Mouse (Mus musculus) CH12.LX (cell line): Measurements from ENCODE around the gene Ccr10. TPM values are rescaled to one million over a fixed set of nuclear protein-coding genes. Genes with fewer than 3 reads are reported as not detected.
A peak's percentile ranks its signal among the peaks of the same experiment; 100 is the strongest.

Source experiments
- DNase-seq: peaks from one replicate; pipeline ENCODE4 v3.0.0-alpha.2; 2013; ENCODE audit errors: extremely low read depth
- H3K27ac ChIP-seq: 2 replicates; pipeline ENCODE4 v1.5.1; 2012; ENCODE audit warnings: low read depth, mild to moderate bottlenecking, control low read depth, moderate library complexity; ENCODE audit not compliant: insufficient read depth
- H3K27me3 ChIP-seq: replicated peaks from 2 replicates; pipeline ENCODE3; 2012; ENCODE audit warnings: inconsistent platforms
- H3K36me3 ChIP-seq, 2 experiments: replicated peaks in 1 of 2; 2 replicates each; pipeline versions ENCODE3 to v1.6.1; 2012; ENCODE audit warnings: inconsistent platforms in 1 of 2, low read length in 1 of 2, mild to moderate bottlenecking in 1 of 2, mixed read lengths in 1 of 2, moderate library complexity in 1 of 2; ENCODE audit not compliant: control insufficient read depth in 1 of 2, insufficient read depth in 1 of 2
- H3K4me1 ChIP-seq, 2 experiments: 2 replicates each; pipeline ENCODE4 v1.6.1; 2012; ENCODE audit warnings: inconsistent platforms in 1 of 2, moderate library complexity in 1 of 2; ENCODE audit not compliant: insufficient read depth in 2 of 2, control insufficient read depth in 1 of 2
- H3K4me2 ChIP-seq: 2 replicates; pipeline ENCODE4 v1.6.1; 2012; ENCODE audit warnings: low read depth, mild to moderate bottlenecking, control low read depth; ENCODE audit not compliant: poor library complexity, insufficient read depth, severe bottlenecking
- H3K4me3 ChIP-seq, 3 experiments: fragments of 150-350 bp in 1 of 3; sonication (generic) in 1 of 3; replicated peaks in 1 of 3; 2 replicates each; pipeline versions ENCODE3 to v1.5.1; 2011 to 2012; ENCODE audit warnings: low read depth in 2 of 3, low read length in 2 of 3, mild to moderate bottlenecking in 2 of 3, moderate library complexity in 2 of 3, control low read depth in 1 of 3, improper control_type of control experiment in 1 of 3, inconsistent platforms in 1 of 3, mixed read lengths in 1 of 3; ENCODE audit not compliant: poor library complexity in 1 of 3
- H3K79me2 ChIP-seq: replicated peaks from 2 replicates; pipeline ENCODE4 v1.6.1; 2012; ENCODE audit warnings: mild to moderate bottlenecking, moderate library complexity; ENCODE audit not compliant: control insufficient read depth, poor library complexity, insufficient read depth, severe bottlenecking; ENCODE audit errors: extremely low read depth
- H3K9ac ChIP-seq: 2 replicates; pipeline ENCODE4 v1.6.1; 2012; ENCODE audit warnings: low read depth, mild to moderate bottlenecking, control low read depth, moderate library complexity; ENCODE audit not compliant: insufficient read depth
- H3K9me3 ChIP-seq: replicated peaks from 2 replicates; pipeline ENCODE3; 2012; ENCODE audit warnings: low read length, inconsistent platforms, mixed read lengths
- BHLHE40 ChIP-seq: IDR thresholded peaks from 2 replicates; pipeline ENCODE4 v1.6.1; 2011; ENCODE audit warnings: mild to moderate bottlenecking, low read depth, low read length, improper control_type of control experiment
- CHD1 ChIP-seq: IDR thresholded peaks from 2 replicates; pipeline ENCODE4 v1.6.1; 2012; ENCODE audit warnings: low read depth, low read length, improper control_type of control experiment, inconsistent platforms
- CHD2 ChIP-seq: IDR thresholded peaks from 2 replicates; pipeline ENCODE4 v1.6.1; 2011; ENCODE audit warnings: low read length, improper control_type of control experiment
- E2F4 ChIP-seq: IDR thresholded peaks from 2 replicates; pipeline ENCODE4 v1.6.1; 2011; ENCODE audit warnings: low read depth, low read length, improper control_type of control experiment; ENCODE audit not compliant: insufficient replicate concordance
- EP300 ChIP-seq: IDR thresholded peaks from 2 replicates; pipeline ENCODE4 v1.6.1; 2011; ENCODE audit warnings: low read length, improper control_type of control experiment
- ETS1 ChIP-seq: conservative IDR thresholded peaks from 2 replicates; pipeline ENCODE4 v1.6.1; 2012; ENCODE audit warnings: low read depth, mild to moderate bottlenecking, inconsistent platforms, low read length, improper control_type of control experiment, moderate library complexity
- GABPA ChIP-seq: IDR thresholded peaks from 2 replicates; pipeline ENCODE4 v1.6.1; 2012; ENCODE audit warnings: low read depth, low read length, improper control_type of control experiment, inconsistent platforms; ENCODE audit not compliant: insufficient replicate concordance
- JUN ChIP-seq: IDR thresholded peaks from 2 replicates; pipeline ENCODE4 v1.6.1; 2011; ENCODE audit warnings: low read depth, mild to moderate bottlenecking, low read length, improper control_type of control experiment, moderate library complexity; ENCODE audit not compliant: insufficient read depth
- JUND ChIP-seq: conservative IDR thresholded peaks from 2 replicates; pipeline ENCODE4 v1.6.1; 2011; ENCODE audit warnings: low read depth, low read length, improper control_type of control experiment
- MAFK ChIP-seq: IDR thresholded peaks from 2 replicates; pipeline ENCODE4 v1.6.1; 2011; ENCODE audit warnings: low read length, improper control_type of control experiment; ENCODE audit not compliant: insufficient replicate concordance
- MAX ChIP-seq: IDR thresholded peaks from 2 replicates; pipeline ENCODE4 v1.6.1; 2011; ENCODE audit warnings: low read length, improper control_type of control experiment
- MAZ ChIP-seq: IDR thresholded peaks from 2 replicates; pipeline ENCODE4 v1.6.1; 2012; ENCODE audit warnings: low read depth, mild to moderate bottlenecking, inconsistent platforms, low read length, improper control_type of control experiment, moderate library complexity
- MEF2A ChIP-seq: IDR thresholded peaks from 2 replicates; pipeline ENCODE4 v1.6.1; 2014; ENCODE audit warnings: low read depth, mild to moderate bottlenecking, inconsistent platforms, low read length, improper control_type of control experiment, borderline replicate concordance
- MXI1 ChIP-seq: IDR thresholded peaks from 2 replicates; pipeline ENCODE4 v1.6.1; 2011; ENCODE audit warnings: mild to moderate bottlenecking, low read depth, low read length, improper control_type of control experiment
- MYC ChIP-seq: IDR thresholded peaks from 2 replicates; pipeline ENCODE4 v1.6.1; 2011; ENCODE audit warnings: low read depth, mild to moderate bottlenecking, improper control_type of control experiment, low read length
- NELFE ChIP-seq: IDR thresholded peaks from 2 replicates; pipeline ENCODE4 v1.6.1; 2011; ENCODE audit warnings: low read depth, low read length, improper control_type of control experiment
- NRF1 ChIP-seq: IDR thresholded peaks from 2 replicates; pipeline ENCODE4 v1.6.1; 2014; ENCODE audit warnings: low read depth, mild to moderate bottlenecking, inconsistent platforms, low read length, improper control_type of control experiment, moderate library complexity
- POLR2A ChIP-seq: IDR thresholded peaks from 2 replicates; pipeline ENCODE4 v1.6.1; 2011; ENCODE audit warnings: low read depth, mild to moderate bottlenecking, improper control_type of control experiment, low read length
- POLR2AphosphoS2 ChIP-seq: IDR thresholded peaks from 2 replicates; pipeline ENCODE4 v1.6.1; 2011; ENCODE audit warnings: low read depth, low read length, improper control_type of control experiment
- RCOR1 ChIP-seq: conservative IDR thresholded peaks from 2 replicates; pipeline ENCODE4 v1.6.1; 2012; ENCODE audit warnings: low read depth, mild to moderate bottlenecking, inconsistent platforms, low read length, improper control_type of control experiment
- SIN3A ChIP-seq: IDR thresholded peaks from 2 replicates; pipeline ENCODE4 v1.6.1; 2012; ENCODE audit warnings: low read length, improper control_type of control experiment, inconsistent platforms
- SMC3 ChIP-seq: IDR thresholded peaks from 2 replicates; pipeline ENCODE4 v1.6.1; 2011; ENCODE audit warnings: low read depth, low read length, improper control_type of control experiment
- TBP ChIP-seq: conservative IDR thresholded peaks from 2 replicates; pipeline ENCODE4 v1.6.1; 2011; ENCODE audit warnings: low read depth, low read length, improper control_type of control experiment
- TCF12 ChIP-seq: IDR thresholded peaks from 2 replicates; pipeline ENCODE4 v1.6.1; 2014; ENCODE audit warnings: low read depth, mild to moderate bottlenecking, inconsistent platforms, low read length, improper control_type of control experiment
- USF2 ChIP-seq: conservative IDR thresholded peaks from 2 replicates; pipeline ENCODE4 v1.6.1; 2011; ENCODE audit warnings: low read depth, low read length, improper control_type of control experiment
- ZKSCAN1 ChIP-seq: IDR thresholded peaks from 2 replicates; pipeline ENCODE4 v1.6.1; 2012; ENCODE audit warnings: low read depth, inconsistent platforms, low read length, improper control_type of control experiment, borderline replicate concordance
- ZMIZ1 ChIP-seq: IDR thresholded peaks from 2 replicates; pipeline ENCODE4 v1.6.1; 2012; ENCODE audit warnings: low read depth, mild to moderate bottlenecking, inconsistent platforms, low read length, improper control_type of control experiment
- ZNF384 ChIP-seq: IDR thresholded peaks from 2 replicates; pipeline ENCODE4 v1.6.1; 2012; ENCODE audit warnings: low read depth, low read length, improper control_type of control experiment, inconsistent platforms
- dilution Hi-C: fragments of 300-500 bp; cut with MboI; formaldehyde crosslinking; loops from 2 replicates; pipeline ENCODE4 v1.14.3; 2020; ENCODE audit warnings: low sequenced_read_pairs; ENCODE audit not compliant: extremely low pct_unique_long_range_greater_than_20kb, extremely low pct_ligation_motif_present
- in situ Hi-C: fragments of 300-500 bp; cut with MboI; formaldehyde crosslinking; loops from 3 replicates; pipeline ENCODE4 v1.14.3; 2019; ENCODE audit warnings: low sequenced_read_pairs, low pct_ligation_motif_present, low pct_unique_long_range_greater_than_20kb, mixed read lengths
- polyA plus RNA-seq: library from polyadenylated mRNA; unstranded; fragments of >175 nt; gene quantifications from 2 replicates; pipeline ENCODE4 v1.2.1, GENCODE M21; 2012; ENCODE audit warnings: low read depth; ENCODE audit not compliant: insufficient read length
- total RNA-seq, 2 experiments: library from RNA; depleted of rRNA; stranded (reverse); fragments of 300-350 nt in 1 of 2; fragments of >200 nt in 1 of 2; gene quantifications; 2 replicates each; pipeline ENCODE4 v1.2.3; 2012 to 2014

Gene Ccr10
- total and polyA plus RNA-seq, 3 experiments: 12.3 to 29.6 (median 17.2) TPM

- peaks cover 25 to 44% of the 10 kb centered on the region in 2 experiments for H3K4me1 ChIP-seq
- TF ChIP-seq POLR2AphosphoS2 (peak; percentile 60; the same call in 1 of the 2 replicates), ZNF384 (no peak), NELFE (no peak), CHD2 (no peak), MAX (no peak), ZMIZ1 (peak; percentile 15; the same call in 1 of the 2 replicates), JUN (no peak), POLR2A (0 out of 2 replicates have a peak, but pooled peaks have one; percentile 4), USF2 (no peak), NRF1 (no peak), EP300 (no peak)
- TF ChIP-seq, all 38 proteins: peak for 3
- Histone ChIP-seq H3K4me2 (no peak overlapping the region), H3K79me2 (no peaks in the 10 kb centered on the region), H3K4me3 (no peak overlapping the region), H3K27me3 (no peaks in the 10 kb centered on the region), H3K9ac (no peak overlapping the region), H3K9me3 (no peaks in the 10 kb centered on the region), H3K27ac (no peak overlapping the region), H3K36me3 (peaks cover 44 to 97% of the 10 kb centered on the region in 2 experiments)
- DNase-seq: no peak
- in situ Hi-C loops (no loop called here), dilution Hi-C loops (no loop called here)
These were observed 16.8 kb upstream of the Ccr10 start for GRCm38 (mm10) chr11:101191919-101192470.

- H3K4me2 ChIP-seq: no peak overlapping the region
- H3K79me2 ChIP-seq: no peaks in the 10 kb centered on the region
- no peak overlapping the region for H3K9ac ChIP-seq
- H3K27me3 ChIP-seq: no peaks in the 10 kb centered on the region
- in situ Hi-C loops: no loop called here
- DNase-seq: peak; percentile 35
- H3K4me1 ChIP-seq: peaks cover 22 to 43% of the 10 kb centered on the region in 2 experiments
- dilution Hi-C loops: no loop called here
- H3K27ac ChIP-seq: no peak overlapping the region
- peaks cover 49 to 97% of the 10 kb centered on the region in 2 experiments for H3K36me3 ChIP-seq
- no peaks in the 10 kb centered on the region for H3K9me3 ChIP-seq
- no peak overlapping the region for H3K4me3 ChIP-seq
- TF ChIP-seq MXI1 (peak; percentile 23; the same call in 1 of the 2 replicates), MAFK (no peak), ZNF384 (no peak), MEF2A (no peak), SIN3A (no peak), NRF1 (no peak), JUND (0 out of 2 replicates have a peak, but pooled peaks have one; percentile 17), ZMIZ1 (peak; percentile 57), ETS1 (peak; percentile 27; the same call in 1 of the 2 replicates), MAZ (peak; percentile 51; the same call in 1 of the 2 replicates), NELFE (no peak), SMC3 (peak; percentile 9; the same call in 1 of the 2 replicates), TBP (no peak), EP300 (peak; percentile 43; the same call in 1 of the 2 replicates), POLR2AphosphoS2 (peak; percentile 93), GABPA (no peak), POLR2A (peak; percentile 42; the same call in 1 of the 2 replicates), MYC (no peak), BHLHE40 (peak; percentile 64), ZKSCAN1 (no peak), TCF12 (peak; percentile 33; the same call in 1 of the 2 replicates), E2F4 (no peak), RCOR1 (peak; percentile 38; the same call in 1 of the 2 replicates), CHD1 (no peak), CHD2 (peak; percentile 70; the same call in 1 of the 2 replicates)
These were observed 16.0 kb upstream of the Ccr10 start for GRCm38 (mm10) chr11:101190913-101191907.
